Mouse (Mus musculus): ENCODE results near the gene Cntrl.

The Cntrl gene

DNA sequence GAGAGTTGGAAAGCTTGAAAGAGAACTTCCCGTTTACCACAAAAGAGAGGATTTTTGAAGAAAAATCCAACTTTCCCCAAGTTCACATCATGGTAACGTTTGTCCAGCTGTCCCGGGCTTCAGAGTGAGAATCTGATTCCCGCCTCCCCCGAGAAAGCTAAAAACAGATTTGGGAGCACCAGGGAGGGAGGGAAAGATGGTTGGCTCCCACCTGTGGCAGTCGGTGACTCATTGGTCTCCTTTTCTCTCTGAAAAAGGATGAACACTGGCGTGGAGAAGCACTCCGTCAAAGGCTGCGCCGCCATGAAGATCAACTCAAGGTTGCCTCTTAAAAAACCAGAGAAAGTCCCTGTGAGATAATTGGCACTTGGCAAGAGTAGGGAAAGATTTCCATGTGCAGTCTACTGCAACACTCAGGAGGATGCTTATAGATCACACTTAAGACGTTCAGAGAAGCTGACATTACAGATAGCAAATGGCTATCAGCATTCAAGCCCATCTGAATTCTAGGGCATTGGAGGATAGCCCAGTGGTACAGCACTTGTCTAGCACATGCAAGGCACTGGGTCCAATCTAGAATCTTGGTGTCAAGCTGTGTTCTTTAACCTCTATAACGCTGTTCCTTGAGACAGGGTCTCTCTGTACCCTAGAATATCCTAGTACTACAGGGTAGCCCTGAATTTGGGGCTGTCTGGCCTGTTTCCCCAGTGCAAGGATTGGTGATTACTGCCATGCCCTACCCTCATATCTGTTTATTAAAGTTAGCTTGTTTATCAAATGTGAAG lies 66.2 kb downstream of the Cntrl start:
- DNase-seq (ENCODE audit: low spot score): no peak

GRCm38 (mm10) chr2:35178153-35178552 lies 68.9 kb downstream of the Cntrl start:
- no peak for DNase-seq (ENCODE audit: low spot score)

- DNase-seq (ENCODE audit: low spot score): no peak
Measured at GRCm38 (mm10) chr2:35183115-35183673, 73.9 kb downstream of the Cntrl start.

- no peak for DNase-seq (ENCODE audit: low spot score)
Measured at GRCm38 (mm10) chr2:35188929-35189328, 79.6 kb downstream of the Cntrl start.

DNA sequence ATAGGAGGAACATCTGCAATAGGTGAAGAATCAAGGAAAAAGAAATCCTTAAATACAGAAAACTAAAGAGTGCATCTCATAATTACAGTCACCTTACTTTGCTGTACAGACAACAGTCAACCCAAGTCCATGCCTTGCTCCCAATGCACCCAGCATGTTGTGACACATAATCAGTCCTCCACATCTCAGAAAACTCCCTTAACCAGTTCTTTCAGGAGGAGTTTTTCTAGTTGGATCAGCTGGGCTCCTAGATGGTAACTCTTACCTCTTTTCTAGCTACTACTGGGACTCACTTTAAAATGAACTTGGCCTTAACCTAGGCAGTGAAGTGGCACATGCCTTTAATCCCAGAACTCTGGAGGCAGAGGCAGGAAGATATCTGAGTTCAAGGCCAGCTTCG lies 84.7 kb downstream of the Cntrl start:
- no peak for DNase-seq (ENCODE audit: low spot score)

DNA sequence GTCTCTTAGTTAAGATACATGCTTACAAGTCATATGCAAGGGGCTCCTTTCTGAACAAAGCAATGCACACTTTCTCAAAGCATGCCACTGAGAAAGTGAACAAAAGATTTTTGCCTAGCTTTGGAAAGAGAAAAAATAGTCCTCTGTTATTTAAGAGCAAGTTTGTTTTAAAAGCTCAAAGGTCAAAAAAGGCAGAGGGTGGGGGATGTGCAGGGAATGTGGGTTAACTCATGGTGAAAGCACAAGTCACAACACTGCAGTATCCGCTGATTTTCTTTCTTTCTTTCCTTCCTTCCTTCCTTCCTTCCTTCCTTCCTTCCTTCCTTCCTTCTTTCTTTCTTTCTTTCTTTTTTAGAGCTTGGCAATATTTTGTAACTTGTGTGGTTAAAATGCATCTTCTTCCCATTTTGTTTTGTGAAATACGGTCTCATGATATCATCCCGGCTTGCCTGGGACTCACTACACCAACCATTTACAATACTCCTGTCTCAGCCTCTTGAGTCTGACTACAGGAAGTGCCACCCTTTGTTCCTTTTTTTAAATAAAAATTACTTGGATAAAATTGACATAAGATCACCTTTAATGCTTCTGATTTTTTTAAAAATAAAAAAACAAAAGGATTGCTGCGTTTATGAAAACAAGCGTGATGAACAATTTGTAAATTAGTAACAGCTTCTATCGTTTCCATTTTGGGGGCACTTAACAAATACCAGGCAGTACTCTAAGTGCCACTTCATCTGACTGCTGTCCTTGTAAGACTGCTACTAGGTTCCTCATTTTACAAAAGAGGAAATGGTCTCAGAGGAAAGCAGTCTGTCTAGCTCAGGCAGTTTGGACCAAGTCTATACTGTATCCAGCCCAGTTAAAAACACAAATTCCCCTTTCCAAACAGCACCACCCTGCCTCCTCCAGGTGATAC lies 86.6 kb downstream of the Cntrl start:
- DNase-seq (ENCODE audit: low spot score): no peak

DNA sequence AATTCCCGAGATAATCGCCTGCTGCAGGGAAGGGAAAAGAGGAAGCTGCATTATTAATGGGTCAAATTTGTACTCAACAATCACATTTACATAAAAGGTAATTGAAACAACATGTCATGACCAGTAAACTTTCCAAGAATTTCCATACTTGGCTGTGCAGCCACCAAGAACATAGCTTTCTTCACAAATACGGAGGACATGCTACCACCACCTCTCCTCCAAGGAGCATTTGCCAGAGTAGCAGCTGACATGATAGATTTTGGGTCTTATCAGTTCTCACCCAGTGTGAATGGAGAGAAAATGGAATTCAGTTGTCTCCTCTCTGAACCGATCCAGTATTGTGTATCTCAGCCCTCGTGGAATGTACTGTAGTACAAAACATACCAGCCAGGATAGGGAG lies 90.2 kb downstream of the Cntrl start:
- DNase-seq (ENCODE audit: low spot score): no peak

DNA sequence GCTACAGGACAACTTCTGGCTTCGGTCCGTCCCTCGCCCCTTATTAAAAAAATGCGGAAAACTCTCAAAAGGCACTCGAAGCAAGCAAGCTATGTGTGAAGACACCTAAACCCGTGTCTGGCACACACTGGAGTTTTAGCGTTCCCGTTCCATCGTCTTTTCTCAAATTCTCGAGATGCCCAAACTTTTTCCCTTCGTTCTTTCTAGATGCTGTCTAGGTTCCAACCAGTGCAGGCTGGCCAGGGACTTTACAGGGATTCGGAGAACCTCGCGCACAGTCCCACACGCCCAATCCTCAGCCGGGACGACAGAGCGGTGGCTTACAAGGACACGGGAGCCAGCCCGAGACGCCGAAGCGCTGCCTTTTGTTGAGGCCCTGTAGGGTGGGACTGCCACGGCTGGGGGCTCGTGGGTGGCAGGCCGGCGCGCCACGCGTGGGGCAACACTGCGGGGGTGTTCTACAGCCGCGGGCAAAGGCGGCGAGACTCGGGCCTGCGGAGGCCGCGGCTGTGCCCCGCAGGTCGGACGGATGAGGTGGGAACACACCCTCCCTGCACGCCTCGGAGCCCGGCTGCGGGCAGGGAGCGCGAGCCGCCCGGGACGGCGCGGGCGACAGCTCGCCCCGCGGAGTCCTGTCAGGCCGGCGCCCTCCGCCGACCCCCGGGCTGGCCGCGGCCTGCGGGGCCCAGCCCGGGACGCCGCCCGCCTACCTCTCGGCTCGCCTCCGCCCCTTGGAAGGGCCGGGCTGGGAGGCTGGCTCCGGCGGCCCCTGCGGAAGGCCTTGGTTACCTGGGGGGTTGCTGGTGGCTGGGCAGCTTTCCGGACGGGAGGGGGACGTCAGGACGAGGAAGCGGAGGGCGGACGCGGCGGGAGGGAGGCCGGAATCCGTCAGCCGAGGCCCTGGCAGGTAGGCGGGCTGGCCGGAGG lies 90.9 kb downstream of the Cntrl start:
- peak; percentile 43 for DNase-seq (ENCODE audit: low spot score)

DNA sequence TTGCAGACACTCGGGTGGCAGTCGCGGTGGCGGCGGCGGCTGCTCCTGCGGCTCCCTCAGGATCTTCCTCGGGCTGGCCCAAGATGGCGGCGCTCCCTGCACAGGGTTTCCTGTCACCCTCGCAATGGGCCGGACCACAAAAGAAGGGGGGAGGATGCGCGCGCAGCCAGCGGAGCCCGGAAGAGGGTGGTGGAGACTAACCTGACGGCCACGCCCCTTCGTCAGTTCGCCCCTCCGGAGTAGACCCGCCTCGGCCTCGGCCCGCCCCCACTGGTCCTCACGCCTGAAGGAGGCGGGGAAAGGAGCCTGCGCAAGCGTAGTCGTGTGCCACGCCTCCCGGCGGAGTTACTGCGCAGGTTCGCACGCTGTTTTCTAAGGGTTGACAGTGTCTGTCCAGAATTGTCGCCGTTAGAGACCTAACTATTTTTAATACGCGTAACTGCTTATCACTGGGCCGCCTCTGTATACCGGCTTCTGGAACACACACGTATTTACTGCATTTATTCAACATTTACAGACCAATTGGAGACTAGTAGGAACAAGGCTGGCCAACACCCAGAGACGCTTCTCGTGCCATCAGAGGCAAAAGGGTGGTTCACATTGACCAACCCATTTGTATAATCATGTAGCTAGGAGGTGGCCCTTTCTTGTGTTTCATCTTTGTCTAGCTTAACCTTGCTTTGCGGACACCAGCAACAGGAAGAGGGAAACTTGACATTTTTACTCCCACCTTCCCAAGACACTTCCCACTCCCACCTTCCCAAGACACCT lies 91.8 kb downstream of the Cntrl start, which contains the start of gene Rab14:
Gene Rab14 (minus strand): TSS at position 223 of the 771 bp plus-strand sequence.
- DNase-seq (ENCODE audit: low spot score): peak; percentile 99

- DNase-seq (ENCODE audit: low spot score): no peak
Measured at GRCm38 (mm10) chr2:35203729-35204128, 94.4 kb downstream of the Cntrl start.

- DNase-seq (ENCODE audit: low spot score): no peak
Measured at GRCm38 (mm10) chr2:35206761-35207160, 97.5 kb downstream of the Cntrl start.

DNA sequence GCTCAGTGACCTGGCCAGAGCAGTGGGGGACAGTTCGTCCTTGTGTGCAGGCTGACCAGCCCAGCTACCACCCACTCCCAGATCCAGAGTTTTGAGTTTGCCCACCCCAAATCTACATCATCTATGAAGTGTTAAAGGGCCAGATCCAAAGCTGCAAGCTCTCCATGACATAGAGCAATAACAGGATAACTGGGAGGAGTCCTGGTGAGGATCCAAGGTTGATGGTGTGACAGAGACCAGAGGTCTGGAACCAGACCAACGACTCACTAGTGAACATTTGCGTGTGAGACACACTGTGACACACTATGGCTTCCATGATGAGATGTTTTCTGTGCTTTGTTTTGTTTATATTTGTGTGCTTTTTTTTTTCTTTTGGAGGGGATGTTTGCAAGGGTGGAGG lies 98.8 kb downstream of the Cntrl start:
- no peak for DNase-seq (ENCODE audit: low spot score)

DNA sequence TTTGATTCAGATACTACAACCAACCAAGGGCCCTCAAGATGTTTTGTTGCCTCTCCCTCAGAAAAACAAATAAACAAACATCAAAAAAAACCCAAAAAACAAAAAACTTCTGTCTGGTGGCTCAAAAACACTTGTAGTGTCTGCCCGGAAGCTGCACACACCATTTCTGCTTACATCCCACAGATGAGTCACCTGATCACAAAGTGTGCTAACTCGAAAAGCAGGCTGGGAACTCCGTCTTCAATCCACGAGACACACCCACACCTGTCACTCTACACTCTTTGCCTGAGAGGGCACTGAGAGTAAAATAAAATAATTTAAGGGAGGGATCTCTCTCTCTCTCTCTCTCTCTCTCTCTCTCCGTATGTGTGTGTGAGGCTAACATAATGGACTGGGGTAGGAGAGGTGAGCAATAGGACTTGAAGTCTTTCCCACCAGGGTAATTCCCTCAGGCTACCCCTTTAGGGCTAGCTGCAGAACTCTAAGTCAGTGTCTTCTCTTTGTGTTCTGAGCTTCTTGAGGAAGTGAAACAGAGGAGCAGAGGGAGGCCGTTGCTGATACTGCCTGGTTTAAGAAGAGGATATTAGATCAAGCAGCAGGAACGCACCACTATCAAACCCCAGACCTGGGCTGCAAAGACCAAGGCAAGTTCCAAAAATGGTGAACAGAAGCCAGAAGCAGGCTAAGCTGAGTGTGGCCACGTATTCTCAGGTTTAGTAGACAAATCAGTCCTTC lies 99.8 kb downstream of the Cntrl start:
- DNase-seq (ENCODE audit: low spot score): no peak

DNA sequence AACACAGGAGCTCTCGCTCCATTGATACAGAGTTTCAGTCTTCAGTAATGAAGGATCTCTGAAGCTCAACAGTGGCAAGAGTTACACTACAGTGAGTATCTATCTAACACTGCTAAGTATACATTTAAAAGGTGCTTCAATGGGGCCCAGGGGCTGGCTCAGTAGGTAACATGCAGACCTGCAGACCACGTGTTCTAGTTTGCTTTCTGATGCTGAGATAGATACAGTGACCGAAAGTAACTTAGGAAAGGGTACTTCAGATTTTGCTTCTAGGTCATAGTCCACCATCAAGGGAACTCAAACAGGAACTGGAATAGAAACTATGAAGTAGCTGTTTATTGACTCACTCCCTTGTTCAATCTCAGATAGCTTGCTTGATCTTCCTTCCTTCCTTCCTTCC lies 102.4 kb downstream of the Cntrl start:
- DNase-seq (ENCODE audit: low spot score): no peak

- no peak for DNase-seq (ENCODE audit: low spot score)
Measured at GRCm38 (mm10) chr2:35213345-35213910, 104.1 kb downstream of the Cntrl start.

DNA sequence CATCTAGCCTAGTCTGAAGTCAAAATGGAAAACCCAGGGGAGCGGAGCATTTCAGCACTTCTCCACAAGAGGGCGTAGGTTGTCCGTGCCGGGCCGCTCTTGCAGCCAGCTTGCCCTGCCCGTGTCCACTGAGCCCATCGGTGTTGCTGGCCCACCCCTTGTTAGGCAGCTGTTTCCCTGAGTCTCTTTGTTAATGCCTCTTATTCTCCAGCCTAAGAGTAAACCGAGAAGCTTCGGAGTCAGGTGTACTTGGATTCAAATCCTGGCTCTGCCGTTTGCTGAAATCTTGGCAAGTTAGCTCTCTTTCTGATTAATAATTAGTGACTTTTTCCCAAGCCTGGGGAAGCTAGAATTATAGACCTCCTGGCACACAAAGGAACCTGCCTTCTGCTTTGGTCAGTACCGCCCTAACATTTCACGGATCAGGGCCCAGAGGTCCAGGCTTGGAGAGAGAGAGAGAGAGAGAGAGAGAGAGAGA lies 105.6 kb downstream of the Cntrl start:
- peak; percentile 91 for DNase-seq (ENCODE audit: low spot score)

- DNase-seq (ENCODE audit: low spot score): no peak
Measured at GRCm38 (mm10) chr2:35215363-35215762, 106.1 kb downstream of the Cntrl start.

GRCm38 (mm10) chr2:35216701-35217100 lies 107.4 kb downstream of the Cntrl start:
- DNase-seq (ENCODE audit: low spot score): no peak

- no peak for DNase-seq (ENCODE audit: low spot score)
Measured at GRCm38 (mm10) chr2:35218736-35219135, 109.4 kb downstream of the Cntrl start.
